Mouse (Mus musculus): ENCODE measurements at regions not wholly inside any gene's neighbourhood (a gene's known extent, or its start where the extent isn't known, plus 50 kb on each side); places are given as distances from the start of the nearest gene placed in this dataset.

DNA sequence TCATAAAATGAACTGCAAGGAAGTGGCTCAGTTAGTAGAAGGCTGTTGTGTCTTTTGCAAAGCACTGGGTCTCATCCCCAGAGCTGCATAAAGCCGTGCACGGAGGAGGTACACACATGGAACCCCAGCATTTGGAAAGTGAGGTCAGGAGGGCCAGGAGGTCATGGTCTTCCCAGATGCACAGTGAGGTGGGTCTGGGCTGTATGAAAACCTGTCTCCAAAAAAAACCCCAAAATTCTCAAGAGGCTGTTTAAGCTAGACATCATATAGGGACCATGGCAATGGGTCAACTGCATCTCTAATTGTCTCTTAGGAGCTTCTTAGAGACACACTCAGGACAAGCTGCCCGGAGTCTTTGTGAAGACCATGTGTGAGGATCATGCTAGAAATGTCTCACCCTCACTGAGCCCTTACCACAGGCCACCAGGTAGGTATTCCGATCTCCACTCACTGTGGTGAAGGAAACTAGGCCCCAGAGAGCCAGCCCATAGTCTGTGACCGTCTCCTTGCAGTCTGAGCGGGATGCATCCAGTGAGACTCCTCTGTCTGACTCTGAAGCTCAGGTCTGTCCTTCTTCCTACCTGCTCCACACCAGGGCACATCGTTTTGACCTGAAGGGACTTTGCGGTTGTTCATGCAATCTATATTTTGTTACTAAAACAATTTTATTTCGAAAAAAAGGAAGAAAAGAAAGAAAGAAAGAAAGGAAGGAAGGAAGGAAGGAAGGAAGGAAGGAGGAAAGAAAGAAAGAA is 60.6 kb upstream of the Cpsf6 start:
- intact Hi-C loops (cut with DNase I) = no loop called here

DNA sequence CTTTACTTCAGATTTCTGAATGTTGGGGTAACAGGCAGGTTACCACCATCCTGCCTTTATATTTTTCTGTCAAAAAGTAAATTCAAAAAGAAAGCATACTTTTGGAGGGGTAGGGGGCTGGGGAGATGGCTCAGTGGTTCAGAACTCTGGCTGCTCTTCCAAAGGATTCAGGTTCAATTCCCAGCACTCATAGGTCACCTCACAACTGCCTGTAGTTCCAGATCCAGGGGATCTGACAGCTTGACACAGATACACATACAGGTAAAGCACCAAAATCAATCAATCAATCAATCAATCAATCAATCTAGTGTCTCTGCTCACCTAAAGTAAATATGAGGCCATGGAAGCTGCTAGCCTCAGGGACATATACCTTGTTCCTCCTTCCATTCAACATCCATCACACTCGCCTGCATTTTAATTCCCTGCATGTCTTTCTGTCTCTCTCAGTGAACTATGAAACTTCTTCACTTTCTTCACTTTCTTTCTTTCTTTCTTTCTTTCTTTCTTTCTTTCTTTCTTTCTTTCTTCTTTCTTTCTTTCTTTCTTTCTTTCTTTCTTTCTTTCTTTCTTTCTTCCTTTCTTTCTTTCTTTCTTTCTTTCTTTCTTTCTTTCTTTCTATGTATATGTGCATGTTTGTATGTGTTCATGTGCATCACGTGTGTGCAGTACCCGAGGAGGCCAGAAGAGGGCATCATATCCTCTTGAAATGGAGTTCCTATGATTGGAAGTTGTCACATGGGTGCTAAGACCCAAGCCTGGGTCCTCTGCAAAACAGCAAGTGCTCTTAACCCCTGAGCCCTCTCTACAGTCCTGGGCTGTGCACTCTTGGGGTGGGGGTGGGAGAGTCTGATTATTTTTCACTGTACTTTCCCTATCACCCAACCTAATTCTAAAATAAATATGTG is 59.6 kb upstream of the Cpsf6 start:
- intact Hi-C loops (cut with DNase I) = loop anchor here (5.0 to 10.0 kb wide), 3 partner anchors 47 to 165 kb away; no protein-coding TSS in a partner anchor
- no peak for DNase-seq

More for the DNA sequence above, 60.6 kb upstream of the Cpsf6 start:
- DNase-seq = no peak

DNA sequence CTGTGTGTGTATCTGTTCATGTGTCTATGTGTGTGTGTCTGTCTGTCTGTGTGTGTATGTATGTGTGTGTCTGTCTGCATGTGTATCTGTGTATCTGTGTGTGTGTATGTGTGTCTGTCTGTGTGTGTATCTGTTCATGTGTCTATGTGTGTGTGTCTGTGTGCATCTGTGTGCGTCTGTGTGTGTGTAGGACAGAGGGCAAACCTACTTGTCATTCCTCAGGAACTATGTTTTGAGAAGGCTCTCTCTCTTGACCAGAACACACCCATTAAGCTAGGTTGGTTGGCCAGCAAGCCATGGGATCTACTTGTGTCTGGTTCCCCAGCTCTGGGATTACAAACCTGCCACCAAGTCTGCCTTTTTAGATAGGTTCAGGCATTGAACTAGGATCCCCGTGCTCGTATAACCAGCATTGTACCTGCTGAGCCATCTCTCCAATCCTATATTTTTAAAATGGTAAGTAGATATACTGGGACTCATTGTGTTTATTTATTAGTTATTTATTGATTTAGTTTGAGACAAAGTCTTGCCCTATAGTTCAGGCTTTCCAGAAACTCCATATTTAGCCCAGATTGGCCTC is 58.9 kb upstream of the Cpsf6 start:
- no peak for DNase-seq

DNA sequence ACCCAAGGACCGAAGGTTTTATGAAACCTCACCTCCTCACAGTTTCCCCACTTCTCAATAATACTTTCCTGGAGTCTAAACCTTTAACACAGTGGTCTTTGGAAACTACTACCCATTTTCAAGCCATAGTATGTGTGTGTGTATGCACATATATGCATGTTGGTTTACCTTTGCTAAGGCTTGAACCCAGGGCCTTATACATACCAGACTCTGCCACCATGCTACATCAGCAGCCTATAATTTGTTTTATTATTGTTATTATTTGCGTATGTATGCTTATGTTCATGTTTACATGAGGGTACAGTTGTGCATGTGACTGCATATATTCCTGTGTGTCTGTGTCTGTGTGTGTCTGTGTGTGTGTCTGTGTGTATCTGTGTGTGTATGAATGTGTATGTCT is 58.2 kb upstream of the Cpsf6 start:
- intact Hi-C loops (cut with DNase I) = loop anchor here (5.0 to 10.0 kb wide), 3 partner anchors 46 to 163 kb away; no protein-coding TSS in a partner anchor

More for the DNA sequence above, 58.9 kb upstream of the Cpsf6 start:
- intact Hi-C loops (cut with DNase I) = loop anchor here (5.0 to 10.0 kb wide), 3 partner anchors 46 to 164 kb away; no protein-coding TSS in a partner anchor

DNA sequence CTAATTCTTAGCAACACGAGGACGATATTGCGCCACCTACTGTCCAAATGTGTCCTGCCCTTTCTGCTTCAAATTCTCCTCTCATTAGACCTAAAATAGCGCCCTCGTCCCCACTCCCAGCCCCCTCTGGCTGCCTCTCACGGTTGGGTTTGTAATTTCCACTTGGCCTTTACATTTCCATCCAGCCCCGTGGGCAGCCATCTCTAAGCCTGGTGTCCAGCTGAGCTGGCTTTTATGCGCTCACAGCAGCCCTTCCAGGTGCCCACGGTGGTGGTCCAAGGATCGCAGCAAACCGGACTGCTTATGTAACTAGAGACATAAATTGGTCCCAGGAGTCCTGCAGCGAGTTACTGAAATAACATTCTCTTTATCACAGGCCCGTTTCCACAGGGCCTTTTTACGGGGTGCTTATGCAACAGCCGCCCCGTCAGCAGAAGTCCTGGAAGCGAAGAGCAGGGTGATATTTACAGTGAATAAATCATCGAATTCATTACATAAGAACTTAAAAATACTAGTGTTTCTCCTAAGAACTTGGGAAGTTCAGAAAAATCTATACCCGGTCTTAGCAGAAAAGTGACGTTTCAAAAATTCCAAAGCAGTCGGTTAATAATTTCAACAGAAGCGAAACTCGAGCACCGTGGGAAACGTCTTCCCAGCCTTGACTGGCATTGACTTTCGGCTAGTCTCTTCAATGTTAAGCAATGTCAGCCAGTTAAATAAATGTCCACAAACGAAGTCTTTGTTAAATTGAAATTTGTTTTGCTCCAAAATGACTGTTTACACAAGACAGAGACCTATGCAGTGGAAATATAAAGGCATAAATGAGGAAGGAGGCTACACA is 57.3 kb upstream of the Cpsf6 start:
- DNase-seq = peak; percentile 8 to 39
- intact Hi-C loops (cut with DNase I) = loop anchor here (5.0 to 10.0 kb wide), 3 partner anchors 45 to 162 kb away; no protein-coding TSS in a partner anchor

More for the DNA sequence above, 58.2 kb upstream of the Cpsf6 start:
- no peak for DNase-seq

DNA sequence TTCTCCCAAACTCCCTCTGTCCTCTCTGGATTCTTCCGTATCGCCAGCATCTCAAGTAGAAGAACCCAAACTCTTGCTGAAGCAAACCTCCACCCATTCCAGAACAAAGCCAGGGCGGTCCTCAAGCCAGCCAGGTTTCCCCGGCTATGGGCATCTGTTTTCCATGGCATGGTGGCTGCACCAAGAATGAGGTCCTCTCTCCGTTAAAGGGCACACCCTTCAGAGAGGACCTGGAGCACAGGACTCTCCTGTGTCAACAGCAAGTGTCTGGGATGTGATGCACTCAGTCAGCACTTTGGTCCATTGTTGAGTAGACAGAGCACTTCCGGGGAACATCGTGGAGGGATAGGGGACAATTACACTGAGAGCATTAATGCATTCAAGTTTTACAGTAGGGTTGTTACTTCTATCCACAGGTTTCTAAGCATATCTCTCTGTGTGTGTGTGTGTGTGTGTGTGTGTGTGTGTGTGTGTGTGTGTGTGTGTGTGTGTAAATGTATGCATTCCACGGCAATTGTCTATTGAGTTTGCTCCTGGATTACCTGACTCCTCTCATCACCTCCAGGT is 56.6 kb upstream of the Cpsf6 start:
- intact Hi-C loops (cut with DNase I) = loop anchor here (5.0 to 10.0 kb wide), 3 partner anchors 44 to 162 kb away; no protein-coding TSS in a partner anchor
- no peak for DNase-seq

DNA sequence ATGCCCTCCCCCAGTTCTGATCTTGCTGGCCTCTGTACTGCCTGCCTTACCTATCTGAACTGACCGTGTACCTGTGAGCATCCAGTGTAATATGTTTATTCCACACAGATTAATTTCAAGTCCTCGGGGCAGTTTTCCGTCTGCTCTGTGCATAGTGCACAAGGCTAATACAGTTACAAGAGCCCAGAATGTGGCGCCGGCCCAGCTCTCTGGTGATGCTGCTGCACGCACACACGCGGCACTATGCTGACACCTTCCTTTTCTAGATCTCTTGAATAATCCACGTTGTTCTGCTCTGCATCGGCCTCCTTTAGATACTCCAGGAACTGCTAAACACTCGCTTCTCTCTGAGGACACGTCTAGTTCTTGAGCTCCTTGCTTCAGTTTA is 55.9 kb upstream of the Cpsf6 start:
- no peak for DNase-seq
- intact Hi-C loops (cut with DNase I) = loop anchor here (5.0 to 10.0 kb wide), 3 partner anchors 43 to 161 kb away; no protein-coding TSS in a partner anchor

DNA sequence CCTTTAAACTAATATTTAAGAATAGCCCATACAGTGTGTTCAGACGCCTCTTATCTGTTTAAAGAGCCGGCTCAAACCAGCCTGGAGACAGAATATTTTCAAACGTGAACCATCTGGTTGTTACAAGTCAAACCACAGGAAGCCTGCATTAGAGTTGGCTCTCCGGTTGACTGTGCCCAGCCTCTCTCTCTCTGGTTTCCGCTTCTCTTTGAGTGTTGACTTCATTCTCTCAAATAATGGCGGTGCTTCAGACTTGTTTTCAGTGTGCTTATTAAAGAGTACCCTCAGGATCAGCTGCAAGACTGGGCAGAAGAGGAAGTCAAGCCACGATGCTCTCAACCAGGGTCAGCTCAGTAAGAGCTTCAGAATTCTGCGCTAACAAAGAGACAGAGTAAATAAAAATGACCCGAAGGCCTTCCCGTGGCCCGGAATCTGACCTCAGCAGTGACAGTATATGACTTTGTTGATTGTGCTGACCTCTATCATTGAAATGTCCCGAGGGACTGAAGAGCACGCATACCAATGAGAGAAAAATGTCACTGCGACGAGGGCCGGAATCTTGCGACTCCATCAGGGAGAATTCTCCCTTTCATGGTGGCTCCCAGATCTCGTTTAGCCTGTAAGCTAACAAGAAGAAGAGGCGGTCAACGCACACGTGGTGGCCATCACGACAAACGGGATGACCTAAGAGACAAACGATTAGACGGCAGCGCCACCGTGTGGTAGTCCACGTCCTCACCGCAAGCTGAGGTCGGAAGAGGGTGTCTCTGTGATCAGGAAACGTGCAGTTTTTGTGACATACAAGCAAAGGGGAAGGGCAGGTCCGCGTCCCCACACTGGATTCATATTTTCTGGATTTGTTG is 55.3 kb upstream of the Cpsf6 start:
- intact Hi-C loops (cut with DNase I) = loop anchor here (5.0 to 10.0 kb wide), 4 partner anchors 43 to 160 kb away; no protein-coding TSS in a partner anchor
- peak; percentile 75 to 81 for DNase-seq

DNA sequence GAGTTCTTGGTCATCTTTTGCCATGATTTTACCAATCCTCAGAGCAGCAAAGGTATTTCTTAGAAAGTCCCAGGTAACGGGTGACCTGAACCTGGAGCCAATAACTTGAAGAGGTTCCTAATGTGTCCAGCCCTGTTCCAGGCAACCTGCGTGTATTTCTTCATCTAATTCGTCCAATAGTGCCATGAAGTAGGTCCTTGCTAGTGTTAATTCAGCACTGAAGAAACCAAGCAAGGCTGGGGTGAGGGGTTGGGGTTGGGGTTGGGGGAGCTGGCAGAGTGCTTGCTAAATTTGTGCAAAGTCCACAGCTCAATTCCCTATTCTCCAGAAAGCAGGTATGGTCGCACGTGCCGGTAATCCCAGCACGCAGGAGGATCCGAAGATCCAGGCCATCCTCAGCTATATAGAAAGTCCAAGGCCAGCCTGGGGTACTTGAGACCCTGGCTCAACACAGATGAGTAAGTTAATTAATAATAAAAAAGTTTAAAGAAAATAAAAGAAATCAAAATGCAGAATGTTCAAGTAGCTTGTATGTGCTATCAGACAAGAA is 54.6 kb upstream of the Cpsf6 start:
- no peak for DNase-seq
- intact Hi-C loops (cut with DNase I) = loop anchor here (5.0 to 10.0 kb wide), 2 partner anchors 57 to 160 kb away; no protein-coding TSS in a partner anchor

DNA sequence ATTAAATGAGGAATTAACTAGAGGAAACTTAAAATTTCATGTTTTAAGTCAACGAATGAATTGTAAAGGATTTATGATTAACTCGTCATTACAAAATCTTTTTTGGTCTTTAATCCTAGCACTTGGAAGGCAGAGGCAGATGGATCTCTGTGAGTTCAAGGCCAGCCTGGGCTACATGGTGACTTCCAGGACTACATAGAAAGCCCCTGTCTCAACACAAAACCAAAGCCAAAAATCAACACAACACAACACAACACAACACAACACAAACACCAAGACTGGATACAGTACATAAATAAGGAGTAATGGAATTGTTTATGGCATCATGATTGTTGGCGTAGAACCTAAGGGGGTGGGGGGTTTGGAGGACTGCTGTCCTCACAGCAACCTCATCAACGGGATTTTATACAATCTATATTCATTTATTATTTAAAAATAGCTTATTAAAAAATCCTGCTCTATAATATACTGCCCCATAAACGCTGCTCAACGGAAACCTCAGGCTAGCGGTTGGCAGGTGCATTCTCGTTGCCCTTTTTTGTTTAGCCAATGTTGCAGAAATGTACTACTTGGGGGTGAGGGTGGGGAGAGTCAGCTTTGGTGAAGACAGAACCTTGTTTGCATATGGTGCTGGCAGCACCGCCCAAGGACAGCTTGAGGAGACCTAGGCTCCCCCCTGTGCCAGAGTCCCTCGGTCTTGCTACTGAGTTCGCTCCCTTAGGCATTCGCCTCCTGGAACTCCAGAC is 53.9 kb upstream of the Cpsf6 start:
- no peak for DNase-seq
- intact Hi-C loops (cut with DNase I) = loop anchor here (5.0 to 10.0 kb wide), 2 partner anchors 56 to 159 kb away; no protein-coding TSS in a partner anchor

DNA sequence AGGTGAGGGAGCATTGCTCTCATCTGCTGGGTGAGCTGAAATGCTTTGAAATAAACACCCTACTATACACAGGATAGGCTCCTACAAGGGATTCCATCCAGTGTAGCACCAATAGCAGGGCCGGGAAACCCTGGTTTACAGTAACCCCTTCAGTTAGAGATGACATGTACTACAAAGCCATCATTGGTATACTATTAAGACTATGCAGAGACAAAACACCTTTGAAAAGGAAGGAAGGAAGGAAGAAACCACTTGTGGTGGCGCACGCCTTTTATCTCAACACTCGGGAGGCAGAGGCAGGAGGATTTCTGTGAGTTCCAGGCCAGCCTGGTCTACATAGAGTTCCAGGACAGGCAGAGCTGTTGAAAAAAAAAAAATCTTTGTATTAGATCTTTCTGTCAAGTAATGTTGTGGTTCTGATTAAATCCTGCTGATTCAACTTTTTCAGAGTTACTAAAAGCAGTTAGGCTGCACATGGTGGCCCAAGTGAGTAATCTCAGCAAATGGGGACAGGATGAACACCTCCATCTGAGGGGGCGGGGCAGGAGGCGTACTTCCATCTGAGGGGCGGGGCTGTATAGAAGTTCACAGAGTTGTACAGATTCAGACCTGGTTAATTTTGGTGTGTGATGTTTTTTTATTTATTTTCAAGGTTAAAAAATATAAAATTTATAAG is 53.2 kb upstream of the Cpsf6 start:
- DNase-seq = no peak
- intact Hi-C loops (cut with DNase I) = loop anchor here (5.0 to 10.0 kb wide), 2 partner anchors 56 to 158 kb away; no protein-coding TSS in a partner anchor

DNA sequence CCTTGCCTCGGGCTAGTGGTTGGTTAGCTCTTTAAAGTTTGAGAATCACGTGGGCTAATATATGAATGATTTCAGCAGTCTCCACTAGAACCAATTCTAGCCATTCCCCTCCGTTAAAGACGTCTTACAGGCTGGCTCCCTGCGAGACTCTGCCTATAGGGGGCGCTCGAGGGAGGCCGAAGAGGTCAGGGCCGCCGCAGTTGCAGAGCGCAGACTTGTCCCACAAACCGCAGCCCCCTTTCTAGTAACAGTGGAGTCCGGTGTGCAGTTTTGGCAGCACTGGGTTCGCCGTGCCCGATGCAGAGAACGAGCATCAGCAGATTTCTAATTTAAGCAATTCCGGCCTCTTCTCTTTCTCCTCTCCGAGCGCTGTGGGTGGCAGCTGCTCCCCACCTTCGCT is 52.6 kb upstream of the Cpsf6 start:
- intact Hi-C loops (cut with DNase I) = loop anchor here (5.0 to 10.0 kb wide), 2 partner anchors 55 to 158 kb away; no protein-coding TSS in a partner anchor
- DNase-seq = peak; percentile 39 to 49

DNA sequence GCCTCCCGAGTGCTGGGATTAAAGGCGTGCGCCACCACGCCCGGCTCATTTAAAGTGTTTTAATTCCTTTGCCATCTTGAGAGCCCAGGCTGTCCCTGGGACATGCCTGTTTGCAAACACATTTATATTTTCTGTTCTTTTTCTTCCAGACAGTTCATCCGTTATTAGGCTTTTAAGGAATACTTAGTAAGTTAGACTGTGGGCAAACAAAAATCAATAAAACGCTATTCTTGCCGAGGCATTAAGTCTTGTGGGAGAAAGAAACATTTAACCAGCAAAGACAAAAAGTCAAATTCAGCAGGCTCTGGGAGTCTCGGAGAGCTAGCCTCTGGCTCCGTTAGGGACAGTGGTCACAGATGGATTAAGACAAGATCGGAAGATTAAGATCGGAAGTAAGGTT is 52.0 kb upstream of the Cpsf6 start:
- DNase-seq = no peak
- intact Hi-C loops (cut with DNase I) = loop anchor here (5.0 to 10.0 kb wide), 2 partner anchors 55 to 157 kb away; no protein-coding TSS in a partner anchor

DNA sequence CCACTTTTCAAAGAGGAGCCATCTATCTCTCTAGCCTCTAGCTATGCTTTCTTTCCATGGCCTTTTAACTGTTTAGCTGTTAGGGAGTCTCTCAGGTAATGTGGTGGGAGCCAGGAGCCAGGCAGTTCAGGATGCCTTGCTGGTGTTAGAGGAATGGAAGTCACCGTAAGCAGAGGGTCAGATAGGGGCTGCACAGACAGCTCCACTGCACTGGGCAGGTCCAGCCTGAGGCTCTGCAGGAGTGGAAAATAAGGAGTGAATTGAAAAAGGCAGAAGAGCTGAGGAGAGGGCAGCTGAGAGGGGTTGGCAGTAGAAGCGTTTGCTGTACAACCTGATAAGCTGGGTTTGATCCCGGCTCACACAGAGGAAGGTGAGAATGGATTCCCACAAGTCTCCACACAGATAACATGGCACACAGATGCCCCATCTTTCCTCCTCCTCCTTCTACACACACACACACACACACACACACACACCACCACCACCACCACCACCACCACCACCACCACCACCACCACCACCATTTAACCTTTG is 51.3 kb upstream of the Cpsf6 start:
- intact Hi-C loops (cut with DNase I) = loop anchor here (5.0 to 10.0 kb wide), 2 partner anchors 54 to 156 kb away; no protein-coding TSS in a partner anchor
- no peak for DNase-seq

DNA sequence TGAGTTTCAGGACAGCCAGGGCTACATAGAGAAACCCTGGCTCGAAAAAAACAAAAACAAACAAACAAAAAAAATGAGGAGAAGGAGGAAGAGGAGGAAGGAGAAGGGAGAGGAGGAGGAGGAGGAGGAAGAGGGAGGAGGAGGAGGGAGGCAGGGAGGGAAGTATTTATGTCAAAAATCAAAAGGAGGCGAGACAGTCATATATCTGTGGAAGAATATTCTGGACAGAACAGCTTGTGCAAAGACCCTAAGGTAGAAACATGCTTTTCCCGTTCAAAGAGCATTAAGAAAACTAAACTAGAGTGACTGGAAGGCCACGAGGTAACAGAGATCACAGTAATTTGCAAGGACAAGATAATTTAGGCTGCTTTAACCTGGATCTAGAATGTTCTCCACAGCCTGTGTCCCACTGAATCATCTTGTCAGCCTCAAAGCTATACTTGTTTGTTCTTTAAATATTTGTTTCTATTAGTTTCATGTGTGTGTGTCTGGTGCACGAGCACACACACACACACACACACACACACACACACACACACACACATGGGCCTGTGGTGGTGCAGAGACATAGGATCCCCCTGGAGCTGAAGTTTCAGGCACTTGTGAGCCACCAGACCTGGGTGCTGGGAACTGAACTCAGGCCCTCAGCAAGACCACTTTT is 50.5 kb upstream of the Cpsf6 start:
- intact Hi-C loops (cut with DNase I) = loop anchor here (5.0 to 10.0 kb wide), 2 partner anchors 53 to 156 kb away; no protein-coding TSS in a partner anchor
- no peak for DNase-seq
